Mouse (Mus musculus): Measurements from ENCODE around the gene Gm44790.

The Gm44790 gene

GRCm38 (mm10) chr6:86404100-86404861, 22.2 kb upstream of the Gm44790 start, which contains the start of gene Tia1:
Gene Tia1, plus strand, starts transcription at chr6:86404219.
- DNase-seq: peak; percentile 99

GRCm38 (mm10) chr6:86404996-86405395, 21.5 kb upstream of the Gm44790 start:
- no peak for DNase-seq

- DNase-seq: no peak
Observed at GRCm38 (mm10) chr6:86406306-86406705, 20.2 kb upstream of the Gm44790 start.

GRCm38 (mm10) chr6:86418711-86419110, 7.7 kb upstream of the Gm44790 start:
- DNase-seq: no peak

GRCm38 (mm10) chr6:86419239-86419638, 7.2 kb upstream of the Gm44790 start:
- no peak for DNase-seq

- DNase-seq: no peak
Observed at GRCm38 (mm10) chr6:86420491-86420890, 6.0 kb upstream of the Gm44790 start.

GRCm38 (mm10) chr6:86431531-86431930, 5.1 kb downstream of the Gm44790 start:
- DNase-seq: no peak

- no peak for DNase-seq
Observed at GRCm38 (mm10) chr6:86433696-86434095, 7.2 kb downstream of the Gm44790 start.

GRCm38 (mm10) chr6:86437711-86438110, 11.3 kb downstream of the Gm44790 start:
- peak; percentile 65 for DNase-seq

- peak; percentile 95 for DNase-seq
Observed at GRCm38 (mm10) chr6:86438272-86439118, 12.0 kb downstream of the Gm44790 start, which contains the start of gene C87436. Gene C87436, plus strand, starts transcription at chr6:86438374.

- DNase-seq: no peak
Observed at GRCm38 (mm10) chr6:86439119-86439496, 12.7 kb downstream of the Gm44790 start.

GRCm38 (mm10) chr6:86439531-86439930, 13.1 kb downstream of the Gm44790 start:
- DNase-seq: no peak

- DNase-seq: no peak
Observed at GRCm38 (mm10) chr6:86441571-86441970, 15.1 kb downstream of the Gm44790 start.

- DNase-seq: no peak
Observed at GRCm38 (mm10) chr6:86445551-86445950, 19.1 kb downstream of the Gm44790 start.

GRCm38 (mm10) chr6:86446927-86447568, 20.6 kb downstream of the Gm44790 start:
- DNase-seq: no peak

GRCm38 (mm10) chr6:86456727-86457126, 30.3 kb downstream of the Gm44790 start:
- DNase-seq: no peak

GRCm38 (mm10) chr6:86463079-86463478, 36.6 kb downstream of the Gm44790 start:
- DNase-seq: no peak

- no peak for DNase-seq
Observed at GRCm38 (mm10) chr6:86471317-86471716, 44.9 kb downstream of the Gm44790 start.

GRCm38 (mm10) chr6:86471760-86472099, 45.3 kb downstream of the Gm44790 start:
- DNase-seq: no peak

- peak; percentile 100 for DNase-seq
Observed at GRCm38 (mm10) chr6:86472100-86472955, 45.9 kb downstream of the Gm44790 start.

GRCm38 (mm10) chr6:86473077-86473476, 46.6 kb downstream of the Gm44790 start:
- DNase-seq: no peak

- DNase-seq: no peak
Observed at GRCm38 (mm10) chr6:86474072-86474471, 47.6 kb downstream of the Gm44790 start.

All from cerebellum, adult 9-11 months (tissue).